Mouse (Mus musculus) heart, adult 10 weeks (tissue): ENCODE data around the gene Olfr1312. TPM values are rescaled to one million over a fixed set of nuclear protein-coding genes. Genes with fewer than 3 reads are reported as not detected.

Source experiments
- polyA plus RNA-seq: library from polyadenylated mRNA; stranded (reverse); fragments of 350-450 nt; fragmentation: Illumina TruSeq; extraction: RNeasy Lipid Tissue Mini Kit (QIAGEN cat#74804); gene quantifications from one replicate; pipeline ENCODE4 v1.2.3, GENCODE M21; 2014; ENCODE audit warnings: low read depth, low replicate concordance

Gene Olfr1312
- not detected for polyA plus RNA-seq

GRCm38 (mm10) chr2:112050138-112050537, at the start of gene Olfr1312:
Gene Olfr1312, minus strand, starts transcription at chr2:112050238.

GRCm38 (mm10) chr2:112096681-112097080, 46.6 kb upstream of the Olfr1312 start, which contains the start of gene Olfr1314:
Gene Olfr1314, minus strand, starts transcription at chr2:112096781.

GRCm38 (mm10) chr2:112077743-112078142, 27.7 kb upstream of the Olfr1312 start, which contains the start of gene Olfr1313:
Gene Olfr1313, minus strand, starts transcription at chr2:112077843.

DNA sequence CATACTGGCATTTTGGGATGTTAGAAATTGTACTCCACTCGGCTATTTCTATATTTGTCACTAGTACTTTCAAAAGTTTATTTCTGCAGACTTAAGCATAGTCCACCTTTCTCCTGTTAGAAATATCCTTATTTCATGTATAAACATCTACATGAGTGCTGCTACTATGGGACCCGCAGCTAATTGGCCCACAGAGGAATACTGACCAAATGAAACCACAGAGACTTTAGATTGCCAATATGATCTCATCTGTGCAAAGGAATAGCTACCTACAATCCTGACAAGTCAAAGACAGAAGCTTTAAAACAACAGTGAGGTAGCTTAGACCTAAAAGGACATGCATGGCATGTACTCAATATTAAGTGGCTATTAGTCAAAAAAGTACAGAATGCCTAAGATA, 25.7 kb downstream of the Olfr1312 start, which contains the start of gene Olfr1311:
Gene Olfr1311, minus strand, starts transcription at position 101 of the 400 bp plus-strand sequence.

GRCm38 (mm10) chr2:112012608-112013007, 37.4 kb downstream of the Olfr1312 start, which contains the start of gene Olfr1310:
Gene Olfr1310, minus strand, starts transcription at chr2:112012708.

DNA sequence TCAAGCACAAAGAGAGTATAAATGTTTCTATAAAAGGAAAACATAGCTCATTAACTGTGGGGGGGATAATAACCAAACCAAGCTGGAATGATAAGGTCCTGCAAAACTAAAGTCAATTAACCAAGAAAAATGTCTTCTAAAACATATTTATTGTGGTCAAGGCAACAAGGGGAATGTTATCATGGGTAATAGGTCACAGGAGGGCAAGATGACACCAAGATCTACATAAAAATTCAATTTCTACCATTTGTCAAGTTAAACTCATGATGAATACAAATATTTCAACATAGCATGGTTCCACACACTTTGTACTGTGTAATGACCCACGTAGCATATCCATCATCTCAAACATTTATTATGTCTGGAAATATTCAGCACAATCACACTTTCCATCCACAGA, 59.9 kb downstream of the Olfr1312 start, which contains the start of gene Olfr1309:
Gene Olfr1309, minus strand, starts transcription at position 101 of the 400 bp plus-strand sequence.

Other genes with a start within 250 kb of the Olfr1312 start
- gene Olfr1303, start 229.9 kb downstream of the Olfr1312 start, polyA plus RNA-seq, result not detected
- not detected for gene Olfr1305, start 173.1 kb downstream of the Olfr1312 start, polyA plus RNA-seq
- not detected for gene Olfr1306, start 134.0 kb downstream of the Olfr1312 start, polyA plus RNA-seq
- not detected for gene Olfr1307, start 100.8 kb downstream of the Olfr1312 start, polyA plus RNA-seq
- not detected for gene Olfr1308, start 85.3 kb downstream of the Olfr1312 start, polyA plus RNA-seq
- not detected for gene Olfr1309, start 60.0 kb downstream of the Olfr1312 start, polyA plus RNA-seq
- gene Olfr1310, start 37.5 kb downstream of the Olfr1312 start, polyA plus RNA-seq, result not detected
- gene Olfr1311, start 25.8 kb downstream of the Olfr1312 start, polyA plus RNA-seq, result not detected
- gene Olfr1313, start 27.6 kb upstream of the Olfr1312 start, polyA plus RNA-seq, result not detected
- gene Olfr1314, start 46.5 kb upstream of the Olfr1312 start, polyA plus RNA-seq, result not detected
- gene Olfr1315-ps1, start 65.2 kb upstream of the Olfr1312 start, polyA plus RNA-seq, result not detected
- not detected for gene Olfr1316, start 84.7 kb upstream of the Olfr1312 start, polyA plus RNA-seq
- gene Olfr1317, start 90.1 kb upstream of the Olfr1312 start, polyA plus RNA-seq, result not detected
- gene Olfr1318, start 104.0 kb upstream of the Olfr1312 start, polyA plus RNA-seq, result not detected
- gene Lpcat4, start 189.2 kb upstream of the Olfr1312 start, polyA plus RNA-seq, result 4.6 TPM
- not detected for gene Nutm1, start 209.1 kb upstream of the Olfr1312 start, polyA plus RNA-seq
- 60.8 TPM for gene Nop10, start 211.7 kb upstream of the Olfr1312 start, polyA plus RNA-seq
- 31.5 TPM for gene Slc12a6, start 215.6 kb upstream of the Olfr1312 start, polyA plus RNA-seq
- not detected for gene Gm21985, start 216.1 kb upstream of the Olfr1312 start, polyA plus RNA-seq